24 mouse cellular contexts compared by ENCODE assay signal in genomic region chr19:52199545-52200284, GRCm38 (mm10).
"Had no signal": no experiment of that assay in that cellular context is flagged by ENCODE, and none has a peak within 500 bp of the region (broad histone marks: within the 10 kb centered on the region; RNA-seq: fewer than 3 reads in every experiment).

No protein-coding gene starts in this region.

- H3K4me3 ChIP-seq: heart, embryonic 10.5 days; heart, embryonic 12.5 days; hindbrain, embryonic 10.5 days; hindbrain, embryonic 12.5 days; intestine, embryonic 15.5 days; limb, embryonic 13.5 days; limb, embryonic 15.5 days had no signal

- DNase-seq: gastrocnemius, postnatal 10 days; gastrocnemius, postnatal 25 days; heart, adult 18-20 months; heart, postnatal 10 days; heart, postnatal 4 days; kidney, adult 18-20 months; kidney, adult 8-10 months; kidney, postnatal 14 days; kidney, postnatal 36 days; layer of hippocampus, adult 9-11 months; layer of hippocampus, postnatal 36 days; left cerebral cortex, postnatal 4 days had no signal

- ATAC-seq: hindbrain, embryonic 16.5 days; inflammation-experienced regulatory T-cells, adult 6 months; intestine, embryonic 15.5 days; intestine, postnatal 0 days had no signal

- H3K4me2 ChIP-seq: heart, embryonic 12.5 days; hindbrain, embryonic 12.5 days; hindbrain, embryonic 14.5 days; intestine, embryonic 15.5 days; limb, embryonic 13.5 days; limb, embryonic 15.5 days had no signal

- H3K36me3 ChIP-seq: heart, embryonic 10.5 days; heart, embryonic 12.5 days; hindbrain, embryonic 10.5 days; hindbrain, embryonic 12.5 days; intestine, embryonic 15.5 days; limb, embryonic 13.5 days; limb, embryonic 15.5 days had no signal

- H3K27me3 ChIP-seq: heart, embryonic 12.5 days; hindbrain, embryonic 12.5 days; intestine, embryonic 15.5 days; limb, embryonic 13.5 days; limb, embryonic 15.5 days had no signal

- H3K9me3 ChIP-seq: heart, embryonic 10.5 days; heart, embryonic 12.5 days; hindbrain, embryonic 10.5 days; hindbrain, embryonic 12.5 days; intestine, embryonic 15.5 days; limb, embryonic 13.5 days; limb, embryonic 15.5 days had no signal

- H3K27ac ChIP-seq: heart, embryonic 10.5 days; hindbrain, embryonic 10.5 days; hindbrain, embryonic 12.5 days; hindbrain, embryonic 14.5 days; intestine, embryonic 15.5 days; kidney, postnatal 0 days; limb, embryonic 13.5 days; limb, embryonic 15.5 days had no signal

- H3K4me1 ChIP-seq: heart, embryonic 10.5 days; heart, embryonic 12.5 days; hindbrain, embryonic 10.5 days; hindbrain, embryonic 12.5 days; intestine, embryonic 15.5 days; limb, embryonic 13.5 days; limb, embryonic 15.5 days had no signal

- H3K9ac ChIP-seq: heart, embryonic 12.5 days; hindbrain, embryonic 12.5 days; hindbrain, embryonic 14.5 days; intestine, embryonic 15.5 days; limb, embryonic 13.5 days; limb, embryonic 15.5 days had no signal
